Mouse (Mus musculus): Measurements from ENCODE around the gene Plekhg5.

GRCm38 (mm10) chr4:152026751-152027508 lies 45.4 kb upstream of the Plekhg5 start:
- no peak; the same call in 1 of the 2 replicates for TF ChIP-seq CTCF (IDR thresholded peaks at IDR 0.05; ENCODE audit: low read depth)
- TF ChIP-seq EP300 (IDR thresholded peaks at IDR 0.05; ENCODE audit: low read depth), result no peak
